Mouse (Mus musculus) liver, embryonic 14 days (tissue): ENCODE measurements around the gene Fibcd1. TPM values are rescaled to one million over a fixed set of nuclear protein-coding genes. Genes with fewer than 3 reads are reported as not detected.

Experiments used
- polyA plus RNA-seq: library from polyadenylated mRNA; depleted of rRNA; stranded (reverse); fragments of >200 nt; gene quantifications from 2 replicates; pipeline ENCODE4 v1.2.3, GENCODE M21; 2012; rRNA removed

Fibcd1 gene
- polyA plus RNA-seq = not detected in 2 replicates

DNA sequence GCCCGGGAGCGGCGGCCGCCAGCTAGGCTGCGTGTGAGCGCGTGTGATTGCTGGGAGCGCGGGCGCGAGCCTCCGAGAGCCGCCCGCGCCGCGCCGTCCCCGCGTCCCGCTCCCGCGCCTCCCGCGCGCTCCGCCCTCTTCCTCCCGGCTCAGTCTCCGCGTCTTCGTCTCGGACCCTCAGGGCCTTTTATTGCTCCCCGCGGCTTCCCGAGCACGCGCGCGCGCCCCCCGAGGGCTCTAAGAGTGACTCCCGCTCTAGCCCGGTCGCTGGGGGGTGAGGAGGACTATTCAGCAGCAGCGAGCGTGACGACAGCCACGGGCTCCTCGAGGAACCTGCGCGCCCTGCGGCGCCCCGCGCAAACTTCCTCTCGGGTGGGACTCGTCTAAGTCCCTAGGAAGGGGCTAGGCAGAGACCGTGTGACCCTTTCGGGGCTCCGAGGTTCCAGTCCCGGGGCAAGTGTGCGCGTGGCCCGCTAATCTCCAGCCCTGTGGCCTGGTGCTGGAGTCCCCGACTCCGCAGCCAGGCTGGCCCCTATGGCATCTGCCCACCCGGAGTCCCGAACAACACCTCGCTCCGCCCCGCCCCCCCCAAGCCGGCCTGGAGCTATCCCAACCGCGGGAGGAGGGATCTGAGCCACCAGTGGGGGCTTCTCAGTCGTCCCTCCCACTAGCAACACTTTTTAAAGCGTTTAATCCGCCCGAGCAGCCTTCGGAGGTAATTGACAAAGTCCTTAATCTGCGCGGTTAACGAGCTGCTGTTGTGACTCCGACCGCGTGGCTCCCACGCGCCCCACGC is at the start of gene Fibcd1:
Gene Fibcd1, minus strand, starts transcription at position 110 of the 796 bp plus-strand sequence.

DNA sequence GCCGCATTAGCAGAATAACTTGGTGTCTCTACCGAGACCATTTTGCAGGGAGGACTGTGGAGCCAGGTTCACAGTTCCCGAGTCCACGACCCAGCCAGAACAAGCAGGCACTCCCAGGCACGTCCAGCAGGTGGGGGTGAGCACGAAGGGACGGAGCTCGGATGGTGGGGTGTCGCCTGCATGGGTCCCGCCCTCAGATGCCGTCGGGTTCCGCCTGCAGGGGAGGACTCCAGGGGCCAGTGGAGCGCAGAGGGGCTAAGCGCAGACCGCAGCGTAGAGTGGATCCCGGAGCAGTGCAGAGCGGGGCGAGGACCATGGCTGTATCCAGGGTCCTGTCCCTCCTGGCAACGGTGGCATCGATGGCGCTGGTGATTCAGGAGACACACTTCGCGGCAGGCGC is 41.2 kb upstream of the Fibcd1 start, which contains the start of gene Lamc3:
Gene Lamc3, plus strand, starts transcription at position 262 of the 400 bp plus-strand sequence.

DNA sequence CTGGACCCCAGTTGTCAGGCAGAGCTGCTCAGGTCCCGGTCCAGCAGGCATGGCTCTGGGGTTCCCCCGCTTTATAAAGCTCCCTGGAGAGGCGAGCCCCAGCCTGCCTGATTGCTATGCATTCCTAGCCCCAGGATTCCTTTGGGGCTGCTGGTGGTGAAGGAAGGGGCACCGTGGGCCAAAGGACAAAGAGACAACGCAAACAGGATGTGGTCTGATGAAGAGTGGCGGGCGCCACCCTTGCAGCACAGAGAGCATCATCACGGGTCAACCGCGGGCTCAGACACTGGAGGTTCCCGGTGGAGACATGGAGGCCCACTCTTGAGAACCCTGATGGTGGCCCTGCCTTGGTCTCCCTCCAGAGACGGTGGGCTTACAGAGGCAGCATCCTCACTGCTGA is 35.4 kb downstream of the Fibcd1 start, which contains the start of gene Qrfp:
Gene Qrfp, minus strand, starts transcription at position 137 of the 400 bp plus-strand sequence.

Other genes starting within 250 kb of the Fibcd1 start
- gene Prdm12, start 206.0 kb downstream of the Fibcd1 start, polyA plus RNA-seq = not detected in 2 replicates
- gene Exosc2, start 175.3 kb downstream of the Fibcd1 start, polyA plus RNA-seq = 28.0 and 30.3 TPM in 2 replicates
- gene Abl1, start 157.6 kb downstream of the Fibcd1 start, polyA plus RNA-seq = 8.6 and 10.1 TPM in 2 replicates
- 0.01 TPM in 2 replicates for gene Qrfp, start 35.4 kb downstream of the Fibcd1 start, polyA plus RNA-seq
- 0.01 and 0.02 TPM in 2 replicates for gene Lamc3, start 41.3 kb upstream of the Fibcd1 start, polyA plus RNA-seq
- gene Aif1l, start 104.1 kb upstream of the Fibcd1 start, polyA plus RNA-seq = 0.98 and 1.2 TPM in 2 replicates
- gene Nup214, start 128.4 kb upstream of the Fibcd1 start, polyA plus RNA-seq = 12.4 and 14.1 TPM in 2 replicates
- 7.0 and 8.5 TPM in 2 replicates for gene Fam78a, start 238.9 kb upstream of the Fibcd1 start, polyA plus RNA-seq
- gene Plpp7, start 249.5 kb upstream of the Fibcd1 start, polyA plus RNA-seq = 1.2 TPM in 2 replicates